Comparison of ENCODE assay signal across 8 mouse cellular contexts in genomic region chr11:60273273-60273805, GRCm38 (mm10). TPM values are rescaled to one million over a fixed set of nuclear protein-coding genes. Genes with fewer than 3 reads are reported as not detected.
DNase-seq lines count a peak whose midpoint lies in the region; ATAC-seq lines count a peak whose summit lies in the region.

No protein-coding gene starts in this region.

- H3K9me3 ChIP-seq in heart, embryonic 12.5 days (replicated peaks): no peaks in the 10 kb centered on the region
- no peaks in the 10 kb centered on the region for H3K9me3 ChIP-seq in embryonic facial prominence, embryonic 15.5 days (replicated peaks)
- H3K9me3 ChIP-seq in liver, embryonic 12.5 days (replicated peaks): no peaks in the 10 kb centered on the region

- peak; percentile 66; the same call in 1 of the 2 replicates for ATAC-seq in heart, embryonic 12.5 days (ENCODE audit: insufficient number of reproducible peaks, low FRiP score)
- ATAC-seq in embryonic facial prominence, embryonic 15.5 days (ENCODE audit: insufficient number of reproducible peaks, low FRiP score, low TSS enrichment, low read depth): peak; percentile 89
- no peak for ATAC-seq in liver, embryonic 12.5 days

- no peak overlapping the region for H3K4me2 ChIP-seq in heart, embryonic 12.5 days
- no peak overlapping the region for H3K4me2 ChIP-seq in embryonic facial prominence, embryonic 15.5 days (replicated peaks)
- no peak overlapping the region for H3K4me2 ChIP-seq in liver, embryonic 12.5 days

- 52% methylated on average over 5 of the region's 5 CpGs for WGBS in heart, embryonic 12.5 days
- WGBS in embryonic facial prominence, embryonic 15.5 days: 19% methylated on average over 5 of the region's 5 CpGs
- 57% methylated on average over 5 of the region's 5 CpGs for WGBS in liver, embryonic 12.5 days (ENCODE audit: insufficient replicate concordance)

- peak overlapping the region; percentile 65 for H3K27ac ChIP-seq in heart, embryonic 12.5 days (ENCODE audit: poor library complexity, severe bottlenecking)
- H3K27ac ChIP-seq in embryonic facial prominence, embryonic 15.5 days (replicated peaks): peak overlapping the region; percentile 85
- H3K27ac ChIP-seq in liver, embryonic 12.5 days: peak overlapping the region; percentile 32; the same call in 1 of the 2 replicates

- no peak overlapping the region for H3K4me3 ChIP-seq in heart, embryonic 12.5 days
- H3K4me3 ChIP-seq in embryonic facial prominence, embryonic 15.5 days (replicated peaks): no peak overlapping the region
- H3K4me3 ChIP-seq in liver, embryonic 12.5 days: no peak overlapping the region

- H3K36me3 ChIP-seq in heart, embryonic 12.5 days: peaks cover 18% of the 10 kb centered on the region
- peaks cover 17% of the 10 kb centered on the region for H3K36me3 ChIP-seq in embryonic facial prominence, embryonic 15.5 days
- peaks cover 9% of the 10 kb centered on the region; the same call in 1 of the 2 replicates for H3K36me3 ChIP-seq in liver, embryonic 12.5 days

- no peak for DNase-seq in heart, adult 8-10 months (ENCODE audit: low spot score)
- peak; percentile 95 for DNase-seq in Muller cell, postnatal 12 days (ENCODE audit: inconsistent ontology term)
- no peak for DNase-seq in spleen, adult 12 weeks (ENCODE audit: low spot score)
- DNase-seq in layer of hippocampus, adult 9-10 months (ENCODE audit: low spot score): no peak
- DNase-seq in gastrocnemius, postnatal 10 days: no peak

- peaks cover 33% of the 10 kb centered on the region for H3K4me1 ChIP-seq in heart, embryonic 12.5 days (replicated peaks)
- peaks cover 22% of the 10 kb centered on the region for H3K4me1 ChIP-seq in embryonic facial prominence, embryonic 15.5 days
- H3K4me1 ChIP-seq in liver, embryonic 12.5 days: peaks cover 12% of the 10 kb centered on the region

- H3K27me3 ChIP-seq in heart, embryonic 12.5 days (replicated peaks): no peaks in the 10 kb centered on the region
- no peaks in the 10 kb centered on the region for H3K27me3 ChIP-seq in embryonic facial prominence, embryonic 15.5 days
- H3K27me3 ChIP-seq in liver, embryonic 12.5 days (replicated peaks): no peaks in the 10 kb centered on the region

- H3K9ac ChIP-seq in heart, embryonic 12.5 days: no peak overlapping the region
- H3K9ac ChIP-seq in embryonic facial prominence, embryonic 15.5 days: no peak overlapping the region
- no peak overlapping the region for H3K9ac ChIP-seq in liver, embryonic 12.5 days

RNA-seq across cellular contexts. Expression of gene Srebf1, which starts 51.0 kb away (rescaled TPM):
- 39.7 and 41.1 TPM in 2 replicates for polyA plus RNA-seq in heart, embryonic 12.5 days (2016; fragmentation: Nextera tagmentation; extraction: Ambion mirVana)
- total RNA-seq in heart, adult 8-10 months (2022): 10 to 100 TPM; 31.0 to 42.3 (median 36.5) TPM
- polyA plus RNA-seq in embryonic facial prominence, embryonic 15.5 days (2015; fragmentation: Nextera tagmentation; extraction: Ambion mirVana): 76.7 and 78.1 TPM in 2 replicates
- 45.7 and 50.9 TPM in 2 replicates for polyA plus RNA-seq in liver, embryonic 12.5 days (2016; fragmentation: Nextera tagmentation; extraction: Ambion mirVana)
- total RNA-seq in gastrocnemius, postnatal 10 days (2021): 10 to 100 TPM; 24.2 to 29.1 TPM

Comparison
In these comparisons a context has a peak if more than half of its experiments do, and no peak if none do; other contexts are left out.
1. H3K27ac ChIP-seq: peak in every context shown above with its lines; median percentile 85 in embryonic facial prominence, embryonic 15.5 days; 65 in heart, embryonic 12.5 days; 32 in liver, embryonic 12.5 days.